Mouse (Mus musculus): ENCODE data around the gene Gm20388.

- no peak for TF ChIP-seq GATA1 (IDR thresholded peaks at IDR 0.05; ENCODE audit: low read length)
- TF ChIP-seq TAL1 (IDR thresholded peaks at IDR 0.05; ENCODE audit: low read length): no peak
Observed at GRCm38 (mm10) chr8:121609916-121610315, 1699.3 kb downstream of the Gm20388 start.

Data from erythroblast, embryonic 14.5 days (primary cell).